Mouse (Mus musculus) bone marrow macrophage, adult 2 months (primary cell): ENCODE data around the gene Fcmr.

Experiments
- CTCF ChIP-seq: IDR thresholded peaks from 2 replicates; pipeline ENCODE4 v1.5.1; 2012; ENCODE audit warnings: low read depth, mild to moderate bottlenecking, low read length, moderate library complexity
- POLR2A ChIP-seq: IDR thresholded peaks from 2 replicates; pipeline ENCODE4 v1.6.1; 2012; ENCODE audit warnings: mild to moderate bottlenecking, low read depth, low read length, borderline replicate concordance

- TF ChIP-seq POLR2A (no peak), CTCF (no peak)
These were observed 8.0 kb upstream of the Fcmr start for GRCm38 (mm10) chr1:130857456-130857855.
